In the genomic region with DNA sequence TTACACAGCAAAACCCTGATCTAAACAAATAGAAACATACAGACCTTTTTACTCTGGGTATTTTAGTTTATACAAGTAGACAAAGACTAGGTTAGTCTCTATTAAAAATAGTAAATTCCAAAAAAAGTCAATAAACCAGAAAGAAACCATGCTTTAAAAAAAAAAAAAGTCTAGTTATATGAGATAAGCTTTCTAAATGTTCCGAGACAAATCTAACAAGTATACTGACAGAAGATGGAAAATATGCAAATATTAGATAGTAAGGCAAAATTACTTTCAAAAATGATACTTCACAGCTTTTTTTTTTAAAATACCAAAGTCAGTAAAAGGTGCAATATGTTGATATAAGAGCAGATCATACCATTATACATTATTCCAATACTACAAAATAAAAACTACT, we compare ENCODE assay signal across 19 mouse cellular contexts.
"Had no signal": no experiment of that assay in that cellular context is flagged by ENCODE, and none has a peak within 500 bp of the region (broad histone marks: within the 10 kb centered on the region; RNA-seq: fewer than 3 reads in every experiment).

No protein-coding gene starts in this region.

- H3K4me2 ChIP-seq: lung, embryonic 15.5 days; midbrain, embryonic 11.5 days; midbrain, embryonic 13.5 days; midbrain, embryonic 15.5 days; neural tube, embryonic 12.5 days had no signal

- H3K27me3 ChIP-seq: lung, embryonic 15.5 days; megakaryocyte, embryonic 14.5 days; midbrain, embryonic 13.5 days; midbrain, embryonic 15.5 days; neural tube, embryonic 12.5 days had no signal

- ATAC-seq: lung, postnatal 0 days; midbrain, embryonic 13.5 days; midbrain, embryonic 15.5 days had no signal

- H3K4me1 ChIP-seq: lung, embryonic 15.5 days; midbrain, embryonic 13.5 days; midbrain, embryonic 15.5 days; neural tube, embryonic 12.5 days had no signal

- DNase-seq: lung, adult 2 months; lung, postnatal 14 days; lung, postnatal 36 days; retina, postnatal 1 day; right cerebral cortex, adult 18-20 months; right cerebral cortex, postnatal 25 days; right cerebral cortex, postnatal 4 days; spleen, adult 18-20 months; thymus, adult 18-20 months; thymus, postnatal 14 days; thymus, postnatal 36 days had no signal

- H3K36me3 ChIP-seq: midbrain, embryonic 15.5 days had no signal

- H3K9ac ChIP-seq: lung, embryonic 15.5 days; midbrain, embryonic 13.5 days; midbrain, embryonic 15.5 days; neural tube, embryonic 12.5 days had no signal

- H3K4me3 ChIP-seq: lung, embryonic 15.5 days; megakaryocyte, embryonic 14.5 days; midbrain, embryonic 13.5 days; midbrain, embryonic 15.5 days; neural tube, embryonic 12.5 days had no signal

- H3K9me3 ChIP-seq: lung, embryonic 15.5 days; megakaryocyte, embryonic 14.5 days; midbrain, embryonic 13.5 days; midbrain, embryonic 15.5 days; neural tube, embryonic 12.5 days had no signal

- H3K27ac ChIP-seq: lung, embryonic 15.5 days; macrophage; midbrain, embryonic 13.5 days; midbrain, embryonic 15.5 days; neural tube, embryonic 12.5 days had no signal
